Mouse (Mus musculus) limb, embryonic 10.5 days (tissue): Measurements from ENCODE around the gene Pls1. TPM values are rescaled to one million over a fixed set of nuclear protein-coding genes. Genes with fewer than 3 reads are reported as not detected.
A peak's percentile ranks its signal among the peaks of the same experiment; 100 is the strongest.

Experiments used
- DNase-seq: peaks from one replicate; pipeline ENCODE4 v3.0.0-alpha.2; 2017; ENCODE audit warnings: low spot score
- H3K27ac ChIP-seq: fragments of 300-500 bp; sonication (generic); 2 replicates; pipeline ENCODE4 v1.5.1; 2016; ENCODE audit warnings: mild to moderate bottlenecking
- H3K27me3 ChIP-seq: fragments of 300-500 bp; sonication (generic); 2 replicates; pipeline ENCODE4 v1.6.1; 2016; ENCODE audit warnings: low read depth, mild to moderate bottlenecking; ENCODE audit not compliant: poor library complexity, severe bottlenecking
- H3K36me3 ChIP-seq: fragments of 300-500 bp; sonication (generic); 2 replicates; pipeline ENCODE4 v1.6.1; 2016; ENCODE audit warnings: mild to moderate bottlenecking, moderate library complexity
- H3K4me1 ChIP-seq: fragments of 300-500 bp; sonication (generic); 2 replicates; pipeline ENCODE4 v1.6.1; 2016
- H3K4me3 ChIP-seq: fragments of 300-500 bp; sonication (generic); 2 replicates; pipeline ENCODE4 v1.5.1; 2016; ENCODE audit warnings: mild to moderate bottlenecking, moderate library complexity
- H3K9me3 ChIP-seq: fragments of 300-500 bp; sonication (generic); replicated peaks from 2 replicates; pipeline ENCODE4 v1.6.1; 2016; ENCODE audit warnings: mild to moderate bottlenecking
- WGBS: fragments of 180-500 bp; shearing (Covaris S2); methylation state at CpG from one replicate; pipeline ENCODE4 v1.1.7; 2016; 5-methylcytosine and 5-hydroxymethylcytosine counted together
- polyA plus RNA-seq: library from polyadenylated mRNA; unstranded; fragments of >200 nt; fragmentation: Nextera tagmentation; extraction: Ambion mirVana; gene quantifications from 2 replicates; pipeline ENCODE4 v1.2.1, GENCODE M21; 2016

Pls1 gene
- polyA plus RNA-seq, result 2.8 and 2.9 TPM in 2 replicates

DNA sequence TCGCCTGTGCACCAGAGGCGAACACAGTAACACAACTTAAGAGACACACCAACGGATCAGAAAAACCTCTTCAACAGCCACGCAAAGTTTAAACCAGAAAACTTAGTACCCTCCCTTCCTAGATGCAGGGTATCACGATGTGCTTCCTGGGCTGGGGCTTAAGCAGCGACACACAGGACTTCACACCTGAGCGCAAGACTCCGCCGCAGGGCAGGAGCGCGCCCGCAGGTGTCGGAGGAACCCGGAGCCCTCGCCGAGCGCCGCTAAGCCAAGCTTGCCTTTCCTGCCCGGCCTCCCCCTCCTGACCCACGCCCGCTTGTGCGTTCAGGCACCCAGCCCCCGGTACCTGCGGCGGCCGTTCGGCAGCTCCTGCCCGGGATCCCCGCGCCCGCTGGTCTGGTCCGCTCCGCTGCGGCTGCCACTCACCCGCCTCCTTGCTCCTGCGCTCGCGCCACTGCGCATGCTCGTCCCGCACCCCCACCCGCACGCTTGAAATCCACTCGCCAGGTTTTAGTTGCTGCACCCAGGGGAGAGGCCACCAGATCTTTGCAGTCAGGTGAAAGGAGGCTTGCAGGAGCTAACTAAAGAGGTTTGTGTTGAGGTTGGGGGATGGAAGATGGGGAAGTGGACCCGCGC, at the start of gene Pls1:
TSS of gene Pls1 (minus strand) at position 487 of the 636 bp plus-strand sequence.
- Histone ChIP-seq H3K27me3 (peaks cover 35% of the 10 kb centered on the region), H3K36me3 (no peaks in the 10 kb centered on the region), H3K27ac (peak within 1 kb of the TSS; percentile 75), H3K4me3 (peak within 1 kb of the TSS; percentile 74), H3K4me1 (peaks cover 19% of the 10 kb centered on the region), H3K9me3 (no peaks in the 10 kb centered on the region)
- WGBS, result 1% methylated on average over 46 of the region's 46 CpGs
- DNase-seq, result peak; percentile 91

DNA sequence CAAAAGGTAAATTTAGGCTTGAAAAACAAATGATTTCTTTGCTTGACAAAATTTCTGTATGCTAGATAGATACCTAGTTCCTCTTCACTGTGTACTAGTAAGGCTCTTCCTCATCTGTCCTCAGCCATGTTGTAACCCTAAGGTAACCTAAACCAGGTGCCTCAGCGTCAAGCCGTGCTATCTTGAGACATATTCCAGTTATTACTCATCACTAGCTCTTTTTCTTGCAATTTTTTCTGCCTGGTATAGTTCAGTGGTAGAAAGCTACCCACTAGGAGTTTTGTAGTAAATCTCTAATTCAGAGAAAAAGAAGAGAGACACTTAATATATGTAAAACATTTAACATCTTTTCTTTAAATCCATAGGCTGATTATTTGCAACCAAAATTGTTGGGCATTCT, 37.6 kb upstream of the Pls1 start:
- H3K36me3 ChIP-seq, result peaks cover 49% of the 10 kb centered on the region
- H3K4me3 ChIP-seq, result no peak overlapping the region
- no peak overlapping the region for H3K27ac ChIP-seq
- 96% methylated on average over 2 of the region's 2 CpGs for WGBS
- no peaks in the 10 kb centered on the region for H3K9me3 ChIP-seq
- H3K4me1 ChIP-seq, result no peaks in the 10 kb centered on the region
- H3K27me3 ChIP-seq, result no peaks in the 10 kb centered on the region
- DNase-seq, result no peak

DNA sequence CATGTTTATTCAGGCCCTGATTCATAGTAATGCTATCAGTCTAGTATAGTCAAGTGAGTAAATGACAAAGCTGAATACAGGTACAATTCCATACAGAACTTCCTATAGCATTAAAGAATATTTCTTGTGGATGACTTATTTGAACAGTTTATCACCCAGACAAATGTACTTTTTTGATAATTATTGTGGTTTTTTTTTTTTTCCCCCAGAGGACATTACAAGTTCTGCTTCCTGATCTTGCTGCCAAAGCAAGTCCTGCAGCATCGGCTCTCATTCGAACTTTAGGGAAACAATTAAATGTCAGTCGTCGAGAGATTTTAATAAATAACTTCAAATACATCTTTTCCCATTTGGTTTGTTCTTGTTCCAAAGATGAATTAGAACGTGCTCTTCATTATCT, 33.1 kb upstream of the Pls1 start:
- H3K4me1 ChIP-seq, result no peaks in the 10 kb centered on the region
- DNase-seq, result no peak
- no peaks in the 10 kb centered on the region for H3K9me3 ChIP-seq
- no peaks in the 10 kb centered on the region for H3K27me3 ChIP-seq
- no peak overlapping the region for H3K27ac ChIP-seq
- peaks cover 43% of the 10 kb centered on the region for H3K36me3 ChIP-seq
- 94% methylated on average over 5 of the region's 5 CpGs for WGBS
- no peak overlapping the region for H3K4me3 ChIP-seq

DNA sequence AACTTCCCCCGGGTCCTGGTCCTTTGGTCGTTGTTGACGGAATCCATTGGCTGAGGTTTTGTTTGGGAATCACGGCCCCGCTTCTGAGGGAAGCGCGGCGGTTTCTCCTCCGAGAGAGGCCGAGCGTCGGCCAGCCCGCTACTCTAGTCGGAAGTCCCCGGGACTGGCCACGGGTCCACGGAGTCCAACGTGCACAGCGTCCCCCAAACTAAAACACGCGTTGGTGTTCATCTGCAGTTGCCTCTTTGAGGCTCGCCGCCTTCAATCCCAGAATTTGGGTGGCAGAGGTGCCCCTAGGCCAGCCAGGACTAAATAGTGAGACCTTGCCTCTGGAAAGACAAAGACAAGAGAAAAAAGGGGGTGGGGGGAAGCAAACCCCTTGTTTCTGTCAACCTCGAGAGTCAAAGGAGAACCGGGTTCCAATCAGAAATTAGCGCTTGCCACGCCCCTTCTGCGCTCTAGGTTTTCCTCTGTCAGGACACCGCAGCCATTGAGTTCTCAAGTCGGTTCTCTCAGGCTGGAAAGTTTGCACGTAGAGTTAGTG, 13.0 kb upstream of the Pls1 start:
- Histone ChIP-seq H3K36me3 (0 out of 2 replicates have a peak, but pooled peaks cover 6% of the 10 kb centered on the region), H3K4me3 (peak overlapping the region; percentile 94), H3K27me3 (no peaks in the 10 kb centered on the region), H3K9me3 (no peaks in the 10 kb centered on the region), H3K27ac (peak overlapping the region; percentile 93), H3K4me1 (peaks cover 8% of the 10 kb centered on the region; the same call in 1 of the 2 replicates)
- peak; percentile 72 for DNase-seq
- under 1% methylated on average over 31 of the region's 31 CpGs for WGBS

DNA sequence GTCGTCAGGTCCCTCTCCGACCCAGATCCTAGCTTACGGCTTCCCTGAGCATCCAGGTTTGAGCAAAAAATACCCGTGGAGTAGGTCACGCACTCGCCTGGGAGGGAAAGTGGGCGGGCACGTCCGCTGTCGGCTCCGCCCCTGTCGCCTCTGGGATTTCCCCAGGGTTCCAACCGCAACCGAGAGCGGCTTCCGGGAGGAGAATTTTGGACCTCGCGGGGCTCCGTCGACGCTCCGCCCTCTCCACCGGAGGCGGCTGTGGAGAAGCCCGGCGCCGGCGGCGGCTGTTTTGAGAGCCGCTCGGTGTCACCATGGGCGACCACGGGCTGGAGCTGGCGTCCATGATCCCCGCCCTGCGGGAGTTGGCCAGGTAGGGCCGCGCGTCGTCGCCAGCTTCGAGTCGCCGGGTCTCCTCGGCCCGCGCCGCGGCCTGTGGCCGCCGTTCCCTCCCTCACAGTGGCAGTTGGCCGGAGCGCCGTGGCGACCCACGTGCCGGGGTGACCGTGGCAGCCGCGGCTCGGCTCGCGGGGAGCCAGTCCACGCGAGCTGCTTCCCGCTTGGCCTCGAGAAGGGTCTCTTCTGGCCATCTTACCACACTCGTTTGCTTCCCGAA, 12.4 kb upstream of the Pls1 start, which contains the start of gene Atr:
TSS of gene Atr (plus strand) at position 184 of the 613 bp plus-strand sequence.
- DNase-seq, result peak; percentile 93
- Histone ChIP-seq H3K9me3 (no peaks in the 10 kb centered on the region), H3K36me3 (0 out of 2 replicates have a peak, but pooled peaks cover under 1% of the 10 kb centered on the region), H3K27me3 (no peaks in the 10 kb centered on the region), H3K4me1 (peaks cover 8% of the 10 kb centered on the region; the same call in 1 of the 2 replicates), H3K4me3 (peak within 1 kb of the TSS; percentile 94), H3K27ac (peak within 1 kb of the TSS; percentile 93)
- WGBS, result under 1% methylated on average over 69 of the region's 69 CpGs

DNA sequence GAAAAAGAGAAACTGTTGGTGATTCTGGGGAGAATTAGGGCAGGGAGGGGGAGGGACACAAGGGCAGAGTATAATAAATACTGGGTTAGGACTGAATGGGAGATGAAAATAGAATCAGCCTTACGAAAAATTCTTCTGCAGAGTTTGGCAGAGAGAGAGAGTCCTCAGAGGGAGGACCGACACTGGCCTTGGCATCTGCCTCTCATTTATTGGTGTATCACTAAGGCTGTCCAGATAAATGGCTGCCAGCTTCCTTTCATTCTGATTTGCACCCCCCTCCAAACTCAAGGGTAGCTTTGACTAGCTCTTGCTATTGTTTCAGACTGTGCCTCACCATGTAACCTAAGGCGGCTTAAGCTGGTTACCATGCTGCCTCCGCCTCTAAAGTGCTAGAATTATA, 10.9 kb upstream of the Pls1 start:
- Histone ChIP-seq H3K36me3 (no peaks in the 10 kb centered on the region), H3K27ac (no peak overlapping the region), H3K9me3 (no peaks in the 10 kb centered on the region), H3K4me3 (no peak overlapping the region), H3K4me1 (peaks cover 8% of the 10 kb centered on the region; the same call in 1 of the 2 replicates), H3K27me3 (no peaks in the 10 kb centered on the region)
- no peak for DNase-seq
- WGBS, result 93% methylated on average over 4 of the region's 4 CpGs

DNA sequence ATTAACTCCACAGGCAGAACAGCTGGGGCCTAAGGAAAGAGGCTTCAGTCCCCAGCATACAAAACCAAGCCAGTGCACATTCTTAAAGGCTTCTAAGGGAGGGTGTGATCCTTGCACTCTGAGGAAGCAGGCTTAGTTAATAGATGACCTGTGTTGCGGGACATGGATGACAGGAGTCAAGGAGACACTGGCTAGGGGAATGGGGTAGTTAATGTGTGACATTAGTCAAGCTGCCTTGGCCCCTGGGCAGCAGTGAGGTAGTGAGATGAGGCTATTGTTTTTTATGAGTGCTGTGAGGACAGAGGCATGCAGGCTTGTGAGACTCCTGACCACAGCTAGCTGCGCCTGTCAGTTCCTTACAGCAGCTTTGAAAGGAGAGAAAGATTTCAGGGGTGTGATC, 9.8 kb upstream of the Pls1 start:
- H3K36me3 ChIP-seq, result no peaks in the 10 kb centered on the region
- H3K27ac ChIP-seq, result no peak overlapping the region
- 77% methylated on average over 2 of the region's 2 CpGs for WGBS
- H3K4me3 ChIP-seq, result no peak overlapping the region
- H3K9me3 ChIP-seq, result no peaks in the 10 kb centered on the region
- H3K27me3 ChIP-seq, result no peaks in the 10 kb centered on the region
- DNase-seq, result no peak
- H3K4me1 ChIP-seq, result peaks cover 8% of the 10 kb centered on the region; the same call in 1 of the 2 replicates

DNA sequence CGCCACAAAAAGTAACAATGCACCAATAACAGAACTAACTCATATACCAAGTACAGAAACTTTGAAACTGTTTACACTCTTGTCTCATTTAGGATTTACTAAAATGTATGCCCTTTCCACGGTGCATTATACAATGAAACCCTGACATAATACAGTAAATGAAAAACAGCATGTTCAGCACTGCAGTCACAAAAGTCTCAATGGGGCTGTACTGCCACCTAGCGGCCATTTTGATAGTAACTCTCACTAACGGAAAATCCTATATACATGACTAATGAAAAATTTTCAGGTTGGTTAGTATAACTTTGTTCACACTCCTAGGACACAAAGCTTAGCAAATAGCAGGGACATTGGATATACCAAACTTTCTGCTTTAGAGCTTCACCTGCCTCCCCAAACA, 7.8 kb upstream of the Pls1 start:
- H3K27me3 ChIP-seq, result no peaks in the 10 kb centered on the region
- DNase-seq, result peak; percentile 83
- WGBS, result 29% methylated on average over 4 of the region's 4 CpGs
- H3K9me3 ChIP-seq, result no peaks in the 10 kb centered on the region
- no peaks in the 10 kb centered on the region for H3K36me3 ChIP-seq
- H3K4me3 ChIP-seq, result no peak overlapping the region
- H3K27ac ChIP-seq, result no peak overlapping the region
- H3K4me1 ChIP-seq, result peaks cover 4% of the 10 kb centered on the region; the same call in 1 of the 2 replicates

DNA sequence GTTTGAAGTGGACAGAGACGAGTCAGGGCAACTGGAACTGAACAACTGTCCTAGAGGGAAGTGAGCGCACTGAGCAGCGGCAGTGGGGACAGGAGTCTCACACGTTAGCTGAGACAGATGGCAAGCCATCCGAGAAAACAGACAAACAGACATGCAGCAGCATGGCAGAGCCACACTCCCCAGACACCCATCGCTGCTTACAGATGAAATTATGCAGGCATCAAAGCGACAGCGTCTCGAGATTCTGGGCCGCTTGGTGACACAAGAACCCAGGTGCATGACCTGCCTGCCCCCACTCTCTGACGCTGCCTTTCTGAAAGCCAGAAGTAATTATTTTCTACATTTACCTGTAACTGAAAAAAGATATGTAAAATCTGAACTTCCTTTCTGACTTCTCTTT, 6.6 kb upstream of the Pls1 start:
- 0 out of 2 replicates have a peak, but pooled peaks cover under 1% of the 10 kb centered on the region for H3K27me3 ChIP-seq
- no peaks in the 10 kb centered on the region for H3K36me3 ChIP-seq
- H3K27ac ChIP-seq, result no peak overlapping the region
- no peak for DNase-seq
- H3K9me3 ChIP-seq, result no peaks in the 10 kb centered on the region
- no peaks in the 10 kb centered on the region for H3K4me1 ChIP-seq
- H3K4me3 ChIP-seq, result no peak overlapping the region
- 69% methylated on average over 11 of the region's 11 CpGs for whole genome bisulfite sequencing

DNA sequence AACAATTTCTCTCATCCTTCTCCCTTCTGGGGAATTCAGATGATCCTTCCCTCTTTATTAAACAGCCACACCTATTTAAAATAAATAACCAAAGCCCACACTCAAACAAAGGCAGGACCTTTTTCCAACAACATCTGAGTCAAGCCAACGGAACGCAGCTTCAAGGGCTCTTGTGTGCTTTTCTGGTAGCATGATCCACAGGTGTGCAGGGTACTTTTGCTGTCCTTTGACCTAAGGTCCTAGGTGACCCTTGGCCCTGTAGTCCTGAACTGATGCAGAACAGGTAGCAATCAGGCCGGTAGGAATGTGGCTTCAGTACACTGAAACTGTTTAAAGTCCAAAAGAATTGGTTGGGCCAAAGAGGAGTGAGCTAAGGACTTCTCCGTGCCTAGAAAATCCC, 600 bp upstream of the Pls1 start:
- WGBS, result 74% methylated on average over 4 of the region's 4 CpGs
- H3K4me3 ChIP-seq, result peak overlapping the region; percentile 74; the same call in 1 of the 2 replicates

DNA sequence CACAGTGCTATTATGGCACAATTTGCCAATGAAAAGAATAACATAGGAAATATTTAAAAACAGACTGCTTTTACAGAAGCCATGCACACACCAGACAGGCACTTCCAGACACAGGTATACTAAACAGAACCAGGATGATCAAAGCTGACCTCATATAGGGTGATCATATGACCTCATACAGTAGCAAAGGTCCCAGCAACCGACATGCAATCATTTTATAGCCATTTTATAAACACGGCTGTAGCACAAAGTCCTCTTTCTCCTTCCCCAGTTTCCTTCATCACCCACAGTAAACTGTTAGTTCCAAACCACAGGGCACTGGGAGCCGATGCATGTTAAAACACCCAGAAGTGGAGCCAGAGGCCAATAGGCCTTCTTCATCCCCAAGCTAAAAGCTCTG, 5.7 kb downstream of the Pls1 start:
- H3K9me3 ChIP-seq, result no peaks in the 10 kb centered on the region
- 85% methylated on average over 3 of the region's 3 CpGs for WGBS
- no peak overlapping the region for H3K4me3 ChIP-seq
- no peak for DNase-seq
- peaks cover 13% of the 10 kb centered on the region for H3K27me3 ChIP-seq
- no peaks in the 10 kb centered on the region for H3K36me3 ChIP-seq
- H3K27ac ChIP-seq, result no peak overlapping the region
- peaks cover 9% of the 10 kb centered on the region; the same call in 1 of the 2 replicates for H3K4me1 ChIP-seq

More for the DNA sequence above, 600 bp upstream of the Pls1 start:
- H3K27ac ChIP-seq, result no peak overlapping the region
- H3K36me3 ChIP-seq, result no peaks in the 10 kb centered on the region
- H3K4me1 ChIP-seq, result peaks cover 19% of the 10 kb centered on the region
- no peak for DNase-seq
- peaks cover 35% of the 10 kb centered on the region for H3K27me3 ChIP-seq
- no peaks in the 10 kb centered on the region for H3K9me3 ChIP-seq

DNA sequence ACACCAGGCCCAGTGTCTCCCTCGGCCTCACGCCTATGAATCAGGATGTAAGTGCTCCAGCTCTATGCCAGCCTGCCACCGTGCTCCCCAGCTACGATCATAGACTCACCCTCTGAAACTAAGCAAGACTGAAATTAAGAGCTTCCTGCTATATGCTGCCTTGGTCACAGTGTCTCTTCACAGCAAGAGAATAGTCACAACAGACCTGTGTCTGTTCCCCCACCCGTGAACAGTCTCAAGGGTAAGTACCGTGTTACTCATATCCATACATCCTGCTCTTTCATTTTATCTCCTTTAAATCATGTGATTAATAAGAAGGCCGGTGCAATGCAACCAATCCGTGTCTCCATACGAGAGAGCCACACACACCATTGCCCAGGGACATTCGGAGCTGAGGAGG, 9.4 kb downstream of the Pls1 start:
- WGBS, result 93% methylated on average over 10 of the region's 10 CpGs
- DNase-seq, result no peak
- H3K27me3 ChIP-seq, result no peaks in the 10 kb centered on the region
- no peak overlapping the region for H3K4me3 ChIP-seq
- H3K27ac ChIP-seq, result no peak overlapping the region
- H3K9me3 ChIP-seq, result no peaks in the 10 kb centered on the region
- H3K36me3 ChIP-seq, result no peaks in the 10 kb centered on the region
- H3K4me1 ChIP-seq, result no peaks in the 10 kb centered on the region

DNA sequence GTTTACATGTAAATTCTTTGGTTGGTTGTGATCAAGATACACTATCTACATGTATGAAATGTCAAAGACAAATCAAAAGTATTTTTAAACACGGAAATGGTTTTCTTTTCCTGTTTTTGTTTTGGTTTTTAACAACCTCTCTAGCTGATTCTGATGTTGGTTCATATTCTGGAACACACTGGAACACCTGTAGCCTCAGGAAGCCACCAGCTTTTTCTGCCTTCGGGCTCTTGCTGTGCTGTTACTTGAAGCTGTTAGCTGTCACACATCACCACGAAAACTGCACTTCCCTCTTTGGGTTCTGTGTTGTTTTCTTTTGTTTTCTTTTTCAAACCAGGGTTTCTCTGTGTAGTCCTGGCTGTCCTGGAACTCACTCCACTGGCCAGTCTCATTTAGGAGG, 10.3 kb downstream of the Pls1 start:
- H3K27me3 ChIP-seq, result no peaks in the 10 kb centered on the region
- H3K36me3 ChIP-seq, result no peaks in the 10 kb centered on the region
- H3K9me3 ChIP-seq, result no peaks in the 10 kb centered on the region
- H3K4me1 ChIP-seq, result no peaks in the 10 kb centered on the region
- WGBS, result 76% methylated on average over 3 of the region's 3 CpGs
- no peak overlapping the region for H3K27ac ChIP-seq
- DNase-seq, result no peak
- no peak overlapping the region for H3K4me3 ChIP-seq
